Mouse (Mus musculus) cerebral cortex, adult 2 months (tissue): Measurements from ENCODE around the gene Nrp2.

ENCODE experiments used
- WGBS: fragments of 180-500 bp; shearing (Covaris S2); methylation state at CpG from one replicate; pipeline ENCODE4 v1.1.7; 2018; 5-methylcytosine and 5-hydroxymethylcytosine counted together

Gene Nrp2

GRCm38 (mm10) chr1:62751011-62752006 is 48.2 kb downstream of the Nrp2 start:
- 35% methylated on average over 15 of the region's 15 CpGs for WGBS

- 71% methylated on average over 8 of the region's 8 CpGs for WGBS
These were observed 49.0 kb downstream of the Nrp2 start for GRCm38 (mm10) chr1:62752055-62752454.

GRCm38 (mm10) chr1:62752661-62753333 is 49.7 kb downstream of the Nrp2 start:
- 87% methylated on average over 7 of the region's 7 CpGs for WGBS

- 87% methylated on average over 8 of the region's 8 CpGs for WGBS
These were observed 51.2 kb downstream of the Nrp2 start for GRCm38 (mm10) chr1:62754066-62754835.

GRCm38 (mm10) chr1:62760086-62760485 is 57.0 kb downstream of the Nrp2 start:
- WGBS = 63% methylated on average over 5 of the region's 5 CpGs

GRCm38 (mm10) chr1:62760565-62760964 is 57.5 kb downstream of the Nrp2 start:
- 78% methylated on average over 17 of the region's 17 CpGs for WGBS

- 94% methylated on average over 4 of the region's 4 CpGs for WGBS
These were observed 60.7 kb downstream of the Nrp2 start for GRCm38 (mm10) chr1:62763779-62764178.

- 85% methylated on average over 7 of the region's 7 CpGs for WGBS
These were observed 62.1 kb downstream of the Nrp2 start for GRCm38 (mm10) chr1:62765171-62765570.

- WGBS = 74% methylated on average over 4 of the region's 4 CpGs
These were observed 63.7 kb downstream of the Nrp2 start for GRCm38 (mm10) chr1:62766766-62767165.

GRCm38 (mm10) chr1:62767611-62768010 is 64.5 kb downstream of the Nrp2 start:
- 93% methylated on average over 9 of the region's 9 CpGs for WGBS

GRCm38 (mm10) chr1:62770576-62770975 is 67.5 kb downstream of the Nrp2 start:
- WGBS = 71% methylated on average over 4 of the region's 4 CpGs

GRCm38 (mm10) chr1:62772391-62772790 is 69.3 kb downstream of the Nrp2 start:
- WGBS = 80% methylated on average over 4 of the region's 4 CpGs

GRCm38 (mm10) chr1:62773105-62773920 is 70.2 kb downstream of the Nrp2 start:
- 86% methylated on average over 10 of the region's 10 CpGs for WGBS

- WGBS = 74% methylated on average over 3 of the region's 3 CpGs
These were observed 70.8 kb downstream of the Nrp2 start for GRCm38 (mm10) chr1:62773921-62774191.

- WGBS = 59% methylated on average over 11 of the region's 11 CpGs
These were observed 71.5 kb downstream of the Nrp2 start for GRCm38 (mm10) chr1:62774288-62775218.

GRCm38 (mm10) chr1:62777320-62778235 is 74.5 kb downstream of the Nrp2 start:
- 78% methylated on average over 17 of the region's 17 CpGs for WGBS

GRCm38 (mm10) chr1:62778910-62779309 is 75.8 kb downstream of the Nrp2 start:
- 86% methylated on average over 4 of the region's 4 CpGs for WGBS

GRCm38 (mm10) chr1:62780068-62780761 is 77.1 kb downstream of the Nrp2 start:
- 56% methylated on average over 15 of the region's 15 CpGs for WGBS

GRCm38 (mm10) chr1:62782155-62782554 is 79.1 kb downstream of the Nrp2 start:
- 99% methylated on average over 2 of the region's 2 CpGs for WGBS
